Mouse (Mus musculus) activated CD4-positive, CD25-positive, alpha-beta regulatory T cell, adult 4 months (primary cell): Measurements from ENCODE around the gene Rnf5. TPM values are rescaled to one million over a fixed set of nuclear protein-coding genes. Genes with fewer than 3 reads are reported as not detected.

Source experiments
- ATAC-seq: one replicate; pipeline ENCODE4 v1.8.0; 2017
- polyA plus RNA-seq, 2 experiments: library from polyadenylated mRNA; unstranded; fragments of 100-300 nt; shearing (Covaris generic); gene quantifications; one replicate each; pipeline ENCODE4 v1.2.1; 2017

The Rnf5 gene
- polyA plus RNA-seq, 2 experiments from 2014 or later: 49.0 to 56.9 TPM

DNA sequence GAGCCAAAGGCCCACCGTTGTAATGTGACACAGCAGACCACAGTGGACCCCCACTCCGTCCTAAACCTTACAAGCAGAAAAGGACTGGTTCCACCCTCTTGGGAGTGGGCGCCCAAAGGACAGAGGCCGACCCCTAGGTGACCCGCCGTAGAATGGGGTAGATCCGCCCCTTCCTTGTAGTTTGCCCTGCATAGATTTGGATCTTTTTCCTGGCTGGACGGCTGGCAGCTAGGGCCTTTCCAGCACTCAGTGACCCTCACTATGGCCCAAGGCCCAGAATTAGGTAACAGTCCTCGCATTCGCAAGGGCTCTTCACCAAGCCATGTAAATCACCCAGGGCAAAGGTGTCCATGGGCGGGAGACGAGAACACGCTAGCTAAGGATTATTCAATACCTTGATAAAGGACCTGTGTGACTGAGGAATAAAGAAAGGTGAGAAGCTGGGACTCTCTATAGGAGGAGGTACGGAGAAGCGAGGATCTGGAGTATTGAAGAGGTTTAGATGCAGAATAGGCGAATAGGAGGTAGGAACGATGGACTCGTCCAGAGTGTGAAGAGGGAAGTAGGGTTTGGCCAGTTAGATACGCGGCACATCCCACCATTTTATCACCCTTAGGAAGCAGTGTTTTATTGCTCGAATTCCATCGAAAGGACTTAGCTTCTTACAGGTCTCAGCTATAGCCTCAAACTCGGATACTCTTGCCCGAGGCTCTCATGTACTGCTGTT, 1.2 kb upstream of the Rnf5 start:
- ATAC-seq: no peak

DNA sequence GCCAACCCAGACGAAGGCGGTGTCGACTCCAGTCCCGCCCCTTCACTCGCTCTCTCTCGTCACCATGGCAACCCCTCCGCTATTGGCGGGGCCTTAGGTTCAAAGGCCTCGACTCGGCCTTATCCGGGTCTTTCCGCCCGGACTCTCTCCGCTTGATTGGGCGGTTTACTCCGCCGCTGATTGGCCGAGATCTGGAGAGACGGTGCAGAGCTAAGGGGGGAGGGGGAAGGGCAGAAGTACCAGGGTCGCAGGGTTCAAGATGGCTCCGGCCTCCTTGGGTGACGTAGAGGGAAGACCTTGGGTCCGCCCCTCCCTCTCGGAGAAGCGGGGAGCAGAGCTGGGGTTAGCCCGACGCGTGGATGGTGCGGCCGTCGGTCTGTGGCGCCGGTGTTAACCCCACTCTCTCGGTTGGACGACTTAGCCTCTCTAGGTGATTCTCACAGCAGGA, 595 bp upstream of the Rnf5 start, which contains the start of gene Agpat1:
TSS of gene Agpat1 (plus strand) at position 202 of the 448 bp plus-strand sequence.
- peak; percentile 73 for ATAC-seq

DNA sequence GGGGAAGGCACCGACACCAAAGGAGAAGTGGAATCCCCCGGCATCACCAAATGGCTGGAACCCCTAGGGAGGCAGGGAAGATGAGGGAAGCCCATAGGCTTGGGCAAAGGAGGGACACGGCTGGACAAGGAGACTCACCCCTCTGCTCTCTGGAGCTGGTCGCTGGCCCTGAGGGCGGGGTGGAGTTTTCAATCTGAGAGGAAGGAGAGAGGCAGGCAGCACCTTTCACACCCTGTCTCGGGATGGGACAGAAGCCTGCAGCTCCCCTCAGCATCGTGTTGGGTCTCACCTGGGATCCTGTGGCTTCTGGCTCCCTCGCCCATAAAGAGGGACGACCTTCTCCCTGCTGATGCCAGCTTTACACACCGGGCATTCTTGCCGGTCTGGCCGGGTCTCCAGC, 1.7 kb downstream of the Rnf5 start:
- ATAC-seq: no peak

DNA sequence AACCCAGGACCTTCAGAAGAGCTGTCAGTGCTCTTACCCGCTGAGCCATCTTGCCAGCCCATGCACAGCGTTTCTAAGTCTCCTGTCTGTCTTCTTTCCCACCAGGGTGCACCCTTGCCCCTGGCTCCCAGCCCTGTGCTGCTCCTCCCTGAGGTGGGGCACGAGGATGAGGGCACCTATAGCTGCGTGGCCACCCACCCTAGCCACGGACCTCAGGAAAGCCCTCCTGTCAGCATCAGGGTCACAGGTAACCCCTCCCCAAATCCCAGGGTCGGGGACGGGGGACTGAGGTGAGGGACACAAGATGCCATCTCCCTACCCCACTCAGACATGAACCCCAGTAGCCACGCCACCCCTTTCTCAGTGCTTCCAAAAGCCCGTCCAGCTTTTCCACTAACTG, 3.6 kb downstream of the Rnf5 start:
- no peak for ATAC-seq

DNA sequence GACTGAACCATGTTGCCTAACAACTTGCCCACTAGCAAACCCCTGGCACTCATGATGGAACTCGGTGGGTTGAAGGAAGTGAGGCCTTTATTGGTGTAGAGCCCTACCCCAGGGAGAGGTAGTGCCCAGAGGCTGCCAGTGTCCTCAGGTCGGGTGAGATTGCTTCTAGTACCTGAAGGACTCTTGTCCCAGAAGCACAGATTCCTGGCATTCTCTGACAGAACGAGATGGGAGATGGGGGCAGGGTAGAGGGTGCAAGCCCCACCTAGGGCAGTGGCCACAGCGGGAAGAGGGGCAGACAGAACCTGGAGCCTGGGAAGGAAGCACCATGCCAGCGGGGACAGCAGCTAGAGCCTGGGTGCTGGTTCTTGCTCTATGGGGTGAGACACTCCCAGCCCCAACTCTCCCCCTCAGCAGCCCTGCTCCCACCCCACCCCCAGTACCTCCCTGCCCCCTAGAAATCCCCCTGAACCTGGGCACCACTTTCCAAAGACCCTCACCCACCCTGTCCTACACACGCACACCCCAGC, 5.9 kb downstream of the Rnf5 start, which contains the start of gene Ager:
TSS of gene Ager (plus strand) at position 297 of the 530 bp plus-strand sequence.
- ATAC-seq: no peak

DNA sequence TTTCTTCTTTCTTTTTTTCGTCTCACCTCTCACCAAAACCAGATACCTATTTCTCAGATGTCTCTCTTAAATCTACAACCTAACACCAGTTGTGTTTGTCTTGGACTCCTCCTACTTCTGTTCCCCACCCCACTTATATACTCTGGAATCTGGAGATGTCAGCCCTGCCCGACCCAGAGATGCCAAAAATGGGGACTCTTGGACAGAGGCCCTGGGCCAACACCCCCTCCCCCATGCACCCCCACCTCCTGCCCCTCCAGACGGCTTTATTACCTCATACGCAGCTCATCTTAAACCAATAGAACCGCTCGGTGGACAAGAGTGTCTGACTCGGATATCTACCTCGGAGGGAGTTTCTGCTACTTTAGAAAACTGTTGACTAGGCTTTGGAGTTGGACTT, 7.4 kb downstream of the Rnf5 start:
- no peak for ATAC-seq

DNA sequence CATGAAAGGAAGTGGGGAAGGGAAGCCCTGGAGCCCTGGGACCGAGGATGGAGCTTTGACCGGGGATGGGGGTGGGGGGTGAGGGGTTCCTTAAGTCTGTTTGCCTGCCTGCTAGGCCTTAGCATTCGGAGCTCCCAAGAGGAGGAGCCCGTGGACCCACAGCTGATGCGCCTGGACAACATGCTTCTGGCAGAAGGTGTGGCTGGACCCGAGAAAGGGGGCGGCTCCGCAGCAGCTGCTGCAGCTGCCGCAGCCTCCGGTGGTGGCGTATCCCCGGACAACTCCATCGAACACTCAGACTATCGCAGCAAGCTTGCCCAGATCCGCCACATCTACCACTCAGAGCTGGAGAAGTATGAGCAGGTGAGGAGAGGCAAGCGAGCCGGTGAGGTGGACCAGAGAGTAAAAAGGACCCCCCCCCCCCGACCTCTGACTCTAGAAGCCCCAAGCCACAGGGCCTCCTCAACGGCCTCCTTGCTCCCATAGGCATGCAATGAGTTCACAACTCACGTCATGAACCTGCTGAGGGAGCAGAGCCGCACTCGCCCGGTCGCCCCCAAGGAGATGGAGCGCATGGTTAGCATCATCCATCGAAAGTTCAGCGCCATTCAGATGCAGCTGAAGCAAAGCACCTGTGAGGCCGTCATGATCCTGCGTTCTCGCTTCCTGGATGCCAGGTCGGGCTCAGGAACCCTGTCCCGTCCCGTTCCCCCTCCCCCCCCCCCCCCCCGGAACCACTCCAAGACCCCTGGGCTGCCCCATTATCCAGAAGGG, 9.6 kb downstream of the Rnf5 start:
- ATAC-seq: no peak

DNA sequence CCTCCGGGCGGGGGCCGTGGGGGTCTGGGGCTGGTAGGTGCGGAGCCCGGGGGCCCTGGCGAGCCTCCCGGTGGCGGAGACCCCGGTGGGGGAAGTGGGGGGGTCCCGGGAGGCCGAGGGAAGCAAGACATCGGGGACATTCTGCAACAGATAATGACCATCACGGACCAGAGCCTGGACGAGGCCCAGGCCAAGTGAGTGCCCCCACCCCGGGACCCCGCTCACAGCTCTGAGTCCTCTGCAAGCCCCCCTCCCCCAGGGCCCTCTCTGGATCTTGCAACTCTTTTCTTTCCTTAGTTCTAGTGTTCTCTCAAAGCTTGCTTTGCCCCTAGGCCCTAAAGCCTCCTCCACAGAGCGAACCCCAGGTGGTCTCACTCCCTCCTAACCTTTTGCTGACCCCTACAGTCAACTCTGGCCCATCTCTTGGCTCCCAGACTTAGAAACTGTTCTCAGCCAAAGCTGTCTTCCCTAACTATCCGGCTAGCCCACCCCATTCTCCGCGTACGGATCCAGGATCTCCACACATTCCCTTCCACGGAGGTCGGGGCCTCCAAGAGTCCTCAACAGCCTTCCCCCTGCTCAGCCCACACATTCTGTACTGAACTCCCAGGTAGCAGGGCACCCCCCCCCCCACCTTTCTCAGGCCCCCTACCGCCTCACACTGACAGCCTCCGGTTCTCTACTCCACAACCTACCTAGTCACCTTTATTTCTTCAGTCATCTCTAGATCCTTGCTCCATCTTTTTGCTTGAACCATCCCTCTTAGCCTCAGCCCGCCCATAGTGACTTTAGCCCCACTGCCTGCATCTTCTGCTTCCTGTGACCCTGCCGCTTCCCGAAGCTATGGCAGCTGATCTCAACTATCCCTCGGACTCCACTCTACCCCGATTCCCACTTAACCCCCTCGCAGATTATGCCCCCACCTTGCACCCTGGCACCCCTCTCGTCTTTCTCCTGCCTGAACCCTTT, 10.6 kb downstream of the Rnf5 start:
- ATAC-seq: no peak

DNA sequence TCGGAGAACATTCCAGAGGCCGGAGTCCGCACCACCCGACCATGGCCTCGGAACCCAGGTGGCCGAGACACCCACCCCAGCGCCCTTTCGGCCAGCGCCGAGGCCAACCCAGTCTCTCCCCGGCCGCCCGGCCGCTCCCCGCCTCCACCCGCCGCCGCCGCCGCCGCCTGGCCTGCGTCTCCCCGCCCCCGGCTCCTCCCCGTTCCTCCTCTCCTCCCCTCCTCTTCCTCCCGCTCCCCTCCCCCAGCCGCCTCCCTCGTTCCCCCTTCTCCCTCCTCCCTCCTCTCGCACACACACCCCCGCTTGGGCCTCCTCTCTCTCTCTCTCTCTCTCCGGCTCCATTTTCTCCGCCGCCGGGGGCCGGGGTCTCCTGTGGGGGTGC, 11.5 kb downstream of the Rnf5 start:
- ATAC-seq: peak; percentile 34

DNA sequence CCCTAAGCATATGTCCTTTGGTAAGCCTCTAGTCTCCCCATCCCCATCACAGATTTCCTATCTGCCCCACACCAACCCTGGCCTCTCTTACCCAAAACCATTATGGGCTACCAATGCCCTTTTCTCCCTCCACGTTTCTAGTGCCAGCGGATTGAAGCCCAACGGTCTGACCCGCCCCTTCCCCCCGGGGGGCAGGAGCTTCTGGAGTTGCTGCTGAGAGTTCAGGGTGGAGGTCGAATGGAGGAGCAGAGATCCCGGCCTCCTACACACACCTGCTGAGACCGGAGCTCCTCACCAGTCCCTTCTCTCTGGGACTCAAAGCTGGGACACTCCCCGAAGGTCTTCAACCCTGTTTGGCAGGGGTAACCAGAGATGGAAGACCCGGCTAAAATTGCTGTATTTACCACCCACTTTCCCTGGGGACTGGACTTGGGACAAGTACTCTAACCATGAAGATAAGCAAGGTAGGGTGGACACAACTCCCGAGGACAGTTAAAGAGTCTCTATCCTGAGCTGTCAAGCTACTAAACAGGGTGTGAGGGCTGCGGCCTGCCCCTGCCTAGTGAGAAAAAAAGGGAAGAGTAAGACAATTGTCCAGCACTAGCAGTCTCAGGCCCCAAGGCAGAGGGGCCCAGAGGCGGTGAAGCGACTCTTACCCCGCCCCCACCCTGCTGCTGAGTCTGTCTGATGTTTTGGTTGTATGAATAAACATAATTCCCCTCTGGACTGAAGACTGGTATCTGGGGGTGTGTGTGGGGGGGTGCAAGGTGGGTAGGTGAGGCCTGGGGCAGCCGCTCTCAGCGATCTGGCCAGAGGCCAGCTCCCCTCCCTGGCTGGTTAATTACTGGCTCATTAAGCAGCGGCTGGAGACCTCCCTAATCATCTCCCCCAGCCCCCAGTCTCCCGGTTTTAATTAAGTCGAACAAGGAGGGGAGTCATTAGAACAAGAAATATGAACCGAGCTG, 12.2 kb downstream of the Rnf5 start, which contains the start of gene Pbx2:
TSS of gene Pbx2 (plus strand) at position 238 of the 965 bp plus-strand sequence.
- no peak for ATAC-seq

DNA sequence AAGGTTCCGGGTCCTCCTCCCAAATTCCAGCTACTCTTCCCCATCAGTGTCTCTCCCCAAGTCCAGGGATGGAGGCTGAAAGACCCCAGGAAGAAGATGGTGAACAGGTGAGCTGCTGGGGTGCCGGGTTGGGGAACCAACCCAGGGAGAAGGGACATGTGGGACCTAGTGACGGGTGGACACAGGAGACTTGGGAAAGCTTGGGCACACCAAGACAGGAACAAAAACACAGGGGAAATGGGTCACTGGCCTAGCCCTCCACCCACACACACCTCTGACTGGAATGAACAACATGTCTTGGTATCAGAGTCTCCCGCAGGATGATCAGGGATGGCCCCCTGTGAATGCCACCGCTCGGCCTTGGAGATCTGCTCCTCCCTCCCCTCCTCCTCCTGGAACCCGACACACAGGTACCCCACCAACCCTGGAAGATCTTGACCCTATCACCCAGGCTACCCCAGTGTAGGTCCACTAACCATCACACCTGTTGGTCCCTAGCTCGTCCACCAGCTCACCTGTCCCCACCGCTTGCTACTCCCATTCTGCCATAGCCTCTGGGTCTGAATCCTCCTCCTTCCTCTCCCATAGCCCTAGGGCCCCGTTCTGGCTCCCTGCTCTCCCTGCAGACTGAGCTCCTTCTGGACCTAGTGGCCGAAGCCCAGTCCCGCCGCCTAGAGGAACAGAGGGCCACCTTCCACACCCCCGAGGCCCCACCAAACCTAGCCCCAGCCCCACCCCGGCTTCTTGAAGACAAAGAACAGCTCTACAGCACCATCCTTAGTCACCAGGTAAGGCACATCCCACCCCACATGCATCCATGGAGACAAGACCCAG, 13.1 kb downstream of the Rnf5 start:
- ATAC-seq: no peak

DNA sequence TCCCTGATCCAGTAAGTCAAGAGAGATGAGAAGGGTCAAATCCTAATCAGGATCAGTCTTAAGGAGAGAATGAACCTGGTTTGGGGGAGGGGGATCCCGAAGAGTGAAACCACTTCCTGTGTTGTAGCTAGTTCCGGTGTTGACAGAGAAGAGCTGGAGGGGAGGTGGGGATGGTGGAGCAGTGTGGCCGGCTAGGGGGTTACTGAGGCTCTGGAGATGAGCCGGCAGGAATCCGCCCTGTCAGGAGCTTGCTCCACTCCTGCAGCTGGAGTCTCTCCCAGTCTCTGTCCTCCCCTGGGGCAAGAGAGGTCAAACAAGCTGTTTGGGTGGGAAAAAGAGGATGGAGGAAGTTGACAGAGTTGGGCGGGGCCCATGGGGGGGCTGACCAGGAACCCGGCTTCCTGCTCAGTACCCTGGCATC, 13.8 kb downstream of the Rnf5 start, which contains the start of gene Gpsm3:
TSS of gene Gpsm3 (plus strand) at position 126 of the 421 bp plus-strand sequence.
- ATAC-seq: peak; percentile 41

DNA sequence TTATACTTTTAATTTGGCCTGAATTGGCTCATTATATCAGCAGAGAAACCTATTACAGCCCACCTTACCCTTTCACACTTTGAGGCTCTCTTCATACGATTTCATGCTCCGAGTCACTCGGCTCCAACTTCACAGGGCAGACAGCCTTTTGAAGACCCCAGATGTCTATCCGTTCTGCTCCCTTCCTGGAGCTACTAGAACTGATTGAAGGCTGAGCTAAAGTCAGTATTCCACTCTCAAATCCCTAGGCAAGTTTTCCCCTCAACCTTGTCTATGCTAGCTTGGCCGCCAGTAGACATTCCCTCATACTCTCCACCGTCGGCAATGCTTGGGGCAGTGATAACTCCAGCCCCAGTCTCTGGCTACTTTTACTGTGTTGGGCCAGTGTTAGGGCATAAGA, 14.3 kb downstream of the Rnf5 start:
- ATAC-seq: no peak

DNA sequence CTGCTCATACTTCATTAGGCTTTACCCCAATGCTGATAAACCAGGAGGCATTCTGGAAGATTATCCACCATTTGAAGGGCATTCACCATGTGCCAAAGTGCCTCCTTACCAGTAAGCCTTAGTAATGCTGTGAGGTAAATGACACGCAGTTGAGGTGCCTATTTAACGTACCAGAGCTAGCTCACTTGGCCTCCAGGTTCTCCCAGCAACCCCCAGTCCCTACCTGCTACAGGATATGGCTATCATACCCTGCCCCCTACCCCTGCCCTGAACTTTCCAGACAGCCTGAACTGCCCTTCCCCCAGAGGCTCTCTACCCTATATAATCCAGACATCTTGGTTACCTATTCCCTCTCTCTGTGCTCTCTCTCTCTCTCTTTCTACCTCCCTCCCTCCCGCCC, 14.7 kb downstream of the Rnf5 start:
- no peak for ATAC-seq

DNA sequence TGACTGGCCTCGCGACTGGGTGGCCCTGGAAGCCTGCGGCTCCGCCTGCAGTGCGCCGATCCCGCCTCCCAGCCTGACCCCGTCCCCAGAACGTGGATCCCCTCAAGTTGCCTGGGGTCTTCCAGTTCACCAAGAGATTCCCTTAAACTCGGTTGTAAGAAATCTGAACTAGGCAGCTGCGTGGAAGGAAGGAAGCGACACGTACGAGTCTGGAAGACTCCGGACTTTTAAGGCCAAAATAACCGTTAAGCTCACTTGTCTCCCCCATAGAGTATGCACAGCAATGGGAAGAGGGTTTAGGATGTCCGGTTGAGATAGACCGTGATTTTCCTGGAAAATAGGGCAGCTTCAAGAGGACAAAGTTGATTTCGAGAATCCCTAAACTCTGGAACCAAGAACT, 15.7 kb downstream of the Rnf5 start:
- ATAC-seq: no peak

DNA sequence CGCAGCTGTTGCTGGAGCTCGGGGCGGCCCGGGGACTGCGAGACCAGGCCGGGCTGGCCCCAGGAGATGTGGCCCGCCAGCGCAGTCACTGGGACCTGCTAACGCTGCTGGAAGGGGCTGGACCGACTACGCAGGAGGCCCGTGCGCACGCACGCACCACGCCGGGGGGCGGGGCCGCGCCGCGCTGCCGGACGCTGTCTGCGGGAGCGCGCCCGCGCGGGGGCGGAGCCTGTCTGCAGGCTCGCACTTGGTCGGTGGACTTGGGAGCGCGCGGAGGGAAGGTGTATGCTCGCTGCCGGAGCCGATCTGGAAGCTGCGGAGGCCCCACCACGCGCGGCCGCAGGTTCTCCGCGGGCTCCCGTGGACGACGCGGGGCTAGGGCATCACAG, 16.1 kb downstream of the Rnf5 start:
- ATAC-seq: peak; percentile 72

DNA sequence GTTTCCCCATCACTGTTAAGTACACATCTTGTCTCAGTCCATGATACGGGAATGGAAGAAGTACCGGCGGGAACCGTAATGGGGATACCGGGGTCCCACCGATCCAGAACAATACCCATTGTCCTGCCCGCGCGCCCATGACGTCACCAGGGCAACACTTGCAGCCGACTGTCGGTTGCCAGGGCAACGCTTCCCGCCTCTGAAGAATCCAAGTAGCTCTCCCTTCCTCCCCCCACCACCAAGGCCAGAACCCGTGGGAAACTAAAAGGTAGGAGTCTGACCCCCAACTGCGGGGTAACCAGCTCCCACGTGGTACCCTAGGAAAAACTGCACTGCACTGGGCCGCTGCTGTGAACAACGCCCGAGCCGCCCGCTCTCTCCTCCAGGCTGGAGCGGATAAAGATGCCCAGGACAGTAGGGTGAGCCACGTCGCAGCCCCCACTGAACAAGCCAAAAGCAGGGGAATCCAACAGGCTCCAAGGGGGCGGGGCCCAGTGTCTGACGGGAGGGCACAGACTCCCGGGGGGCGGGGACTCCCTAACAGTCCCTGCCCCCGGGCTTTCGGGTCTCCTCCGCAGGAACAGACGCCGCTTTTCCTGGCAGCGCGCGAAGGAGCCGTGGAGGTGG, 16.6 kb downstream of the Rnf5 start:
- ATAC-seq: peak; percentile 37

DNA sequence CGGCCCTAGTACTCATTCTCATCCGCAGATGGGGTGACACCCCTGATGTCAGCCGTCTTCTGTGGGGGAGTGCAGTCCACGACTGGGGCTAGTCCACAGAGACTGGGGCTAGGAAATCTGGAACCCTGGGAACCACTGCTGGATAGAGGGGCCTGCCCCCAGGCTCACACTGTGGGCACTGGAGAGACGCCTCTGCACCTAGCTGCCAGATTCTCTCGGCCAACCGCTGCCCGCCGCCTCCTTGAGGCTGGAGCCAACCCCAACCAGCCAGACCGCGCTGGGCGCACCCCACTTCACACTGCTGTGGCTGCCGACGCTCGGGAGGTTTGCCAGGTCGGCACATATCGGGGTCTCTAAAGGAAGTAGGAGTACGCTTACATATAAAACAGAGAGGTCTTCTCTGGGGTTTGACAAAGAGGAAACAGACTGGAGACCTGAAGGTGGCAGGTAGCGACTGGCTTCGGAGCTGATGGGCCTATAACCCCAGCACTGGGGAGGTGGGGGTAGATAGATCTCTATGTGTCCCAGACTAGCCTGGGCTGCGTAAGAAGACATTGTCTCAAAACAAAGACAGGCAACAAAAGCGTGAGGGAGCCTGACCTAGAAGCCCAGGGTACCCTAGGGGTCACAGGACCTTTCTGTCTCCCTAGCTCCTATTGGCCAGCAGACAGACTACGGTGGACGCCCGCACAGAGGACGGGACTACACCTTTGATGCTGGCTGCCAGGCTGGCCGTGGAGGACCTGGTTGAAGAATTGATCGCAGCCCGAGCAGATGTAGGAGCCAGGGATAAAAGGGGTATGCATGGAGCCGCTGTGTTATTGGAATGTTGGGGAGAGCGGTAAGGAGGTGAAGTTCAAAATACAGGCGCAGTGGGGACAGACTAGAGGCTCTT, 17.4 kb downstream of the Rnf5 start:
- ATAC-seq: no peak

DNA sequence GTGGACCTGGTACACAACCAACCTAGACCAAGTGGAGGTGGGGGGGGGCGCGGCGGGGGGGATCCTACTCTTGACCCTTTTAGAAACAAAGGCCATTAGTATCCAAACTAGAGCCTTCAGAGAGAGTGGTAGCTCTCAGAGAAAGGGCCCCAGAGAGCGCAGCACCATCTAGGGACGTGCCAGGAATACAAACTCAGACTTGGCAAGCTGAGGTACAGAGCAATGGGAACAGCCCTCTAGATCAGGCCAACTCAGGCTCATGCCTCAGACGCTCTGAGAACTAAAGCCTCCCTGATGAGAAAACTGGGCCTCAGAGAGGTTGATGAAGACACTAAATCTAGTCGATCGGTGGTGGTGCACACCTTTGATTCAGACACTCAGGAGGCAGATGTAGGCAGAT, 18.4 kb downstream of the Rnf5 start:
- ATAC-seq: no peak
